Mouse (Mus musculus) C2C12 (cell line): ENCODE measurements around the gene Rps6ka4.

Experiments used
- CTCF ChIP-seq: IDR thresholded peaks from one replicate; pipeline ENCODE4 v1.5.1; 2011; ENCODE audit not compliant: control insufficient read depth, insufficient read depth, insufficient read length
- MYOG ChIP-seq: IDR thresholded peaks from one replicate; pipeline ENCODE4 v1.6.1; 2011; ENCODE audit not compliant: control insufficient read depth, insufficient read length; ENCODE audit errors: extremely low read depth

DNA sequence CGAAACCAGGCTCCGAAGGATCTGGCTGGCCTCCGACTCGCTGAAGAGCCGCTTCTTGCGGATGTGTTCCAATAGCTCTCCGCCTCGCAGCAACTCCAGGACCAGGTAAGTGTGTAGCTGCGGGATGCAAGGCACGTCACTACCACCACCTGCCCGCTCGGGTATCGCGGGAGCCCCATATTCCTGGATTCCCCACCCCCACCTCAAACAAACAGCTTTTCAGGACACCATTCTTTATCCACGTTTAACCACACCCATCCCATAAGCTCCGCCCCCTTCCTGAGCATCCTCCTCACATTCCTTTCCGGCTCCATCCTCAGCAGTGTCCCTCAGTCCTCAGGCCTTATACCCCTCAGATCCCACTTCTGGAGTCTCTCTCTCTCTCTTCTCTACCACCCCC, 9.1 kb downstream of the Rps6ka4 start:
- TF ChIP-seq CTCF = no peak
- TF ChIP-seq MYOG = no peak
